ENCODE assay signal across 10 mouse cellular contexts in genomic region chr13:31620499-31620847, GRCm38 (mm10). TPM values are rescaled to one million over a fixed set of nuclear protein-coding genes. Genes with fewer than 3 reads are reported as not detected.
DNase-seq lines count a peak whose midpoint lies in the region; ATAC-seq and TF ChIP-seq lines count a peak whose summit lies in the region.
"Had no signal": no experiment of that assay in that cellular context is flagged by ENCODE, and none has a peak within 500 bp of the region (broad histone marks: within the 10 kb centered on the region; RNA-seq: fewer than 3 reads in every experiment).

No protein-coding gene starts in this region.

- no peaks in the 10 kb centered on the region for H3K79me2 ChIP-seq in heart, adult 2 months (replicated peaks; ENCODE audit: control insufficient read depth, insufficient read depth, low read length)

- H3K9ac ChIP-seq in heart, embryonic 15.5 days, result no peak overlapping the region
- no peak overlapping the region for H3K9ac ChIP-seq in heart, adult 2 months (ENCODE audit: low read depth, low read length)
- no peak overlapping the region for H3K9ac ChIP-seq in ES-Bruce4 (ENCODE audit: low read depth, poor library complexity, severe bottlenecking)
- H3K9ac ChIP-seq in embryonic facial prominence, embryonic 13.5 days, result peak overlapping the region; percentile 61
- H3K9ac ChIP-seq in limb, embryonic 14.5 days (ENCODE audit: low read depth, low read length, severe bottlenecking), result no peak overlapping the region

- peaks cover 29% of the 10 kb centered on the region for H3K4me1 ChIP-seq in heart, embryonic 15.5 days (replicated peaks)
- H3K4me1 ChIP-seq in heart, adult 2 months (ENCODE audit: control insufficient read depth, insufficient read depth, low read length), result no peaks in the 10 kb centered on the region
- no peaks in the 10 kb centered on the region for H3K4me1 ChIP-seq in ES-Bruce4 (ENCODE audit: control insufficient read depth, insufficient read depth, low read length)
- peaks cover 46% of the 10 kb centered on the region for H3K4me1 ChIP-seq in embryonic facial prominence, embryonic 13.5 days
- H3K4me1 ChIP-seq in limb, embryonic 14.5 days (ENCODE audit: control insufficient read depth, insufficient read depth, low read length), result peaks cover 10% of the 10 kb centered on the region; the same call in 1 of the 2 replicates

- no peak for TF ChIP-seq CTCF in heart, adult 2 months (IDR thresholded peaks at IDR 0.05)
- no peak for TF ChIP-seq CTCF in ES-Bruce4 (IDR thresholded peaks at IDR 0.05; ENCODE audit: low read depth, low read length)

- ATAC-seq in heart, embryonic 15.5 days (replicated peaks; ENCODE audit: insufficient number of reproducible peaks, insufficient read depth, low FRiP score, low read depth), result no peak
- ATAC-seq in embryonic facial prominence, embryonic 13.5 days (ENCODE audit: insufficient number of reproducible peaks, insufficient read depth, low FRiP score, low TSS enrichment, low read depth), result no peak
- ATAC-seq in limb, embryonic 14.5 days (ENCODE audit: low FRiP score, low read depth), result no peak

- peaks cover 98% of the 10 kb centered on the region for H3K27me3 ChIP-seq in heart, embryonic 15.5 days
- peaks cover 15% of the 10 kb centered on the region for H3K27me3 ChIP-seq in heart, adult 2 months (ENCODE audit: control insufficient read depth, insufficient read depth, low read length)
- peaks cover 32% of the 10 kb centered on the region for H3K27me3 ChIP-seq in ES-Bruce4 (ENCODE audit: control insufficient read depth, insufficient read depth, low read length, poor library complexity, severe bottlenecking)
- H3K27me3 ChIP-seq in embryonic facial prominence, embryonic 13.5 days, result peaks cover 98% of the 10 kb centered on the region
- peaks cover 100% of the 10 kb centered on the region for H3K27me3 ChIP-seq in limb, embryonic 14.5 days (ENCODE audit: control insufficient read depth, insufficient read depth, low read length)
- H3K27me3 ChIP-seq: CH12.LX had no signal

- WGBS in heart, embryonic 15.5 days, result 2% methylated on average over 10 of the region's 10 CpGs
- 6% methylated on average over 10 of the region's 10 CpGs for WGBS in heart, adult 2 months
- WGBS in embryonic facial prominence, embryonic 13.5 days, result 2% methylated on average over 10 of the region's 10 CpGs
- under 1% methylated on average over 10 of the region's 10 CpGs for whole genome bisulfite sequencing in limb, embryonic 14.5 days

- peak overlapping the region; percentile 17; the same call in 1 of the 2 replicates for H3K4me3 ChIP-seq in heart, embryonic 15.5 days
- no peak overlapping the region for H3K4me3 ChIP-seq in heart, adult 2 months
- peak overlapping the region; percentile 31 for H3K4me3 ChIP-seq in ES-Bruce4 (ENCODE audit: low read depth, low read length)
- H3K4me3 ChIP-seq in embryonic facial prominence, embryonic 13.5 days, result peak overlapping the region; percentile 30
- peak overlapping the region; percentile 10; the same call in 1 of the 2 replicates for H3K4me3 ChIP-seq in limb, embryonic 14.5 days (replicated peaks; ENCODE audit: low read length)

- no peaks in the 10 kb centered on the region for H3K9me3 ChIP-seq in heart, embryonic 15.5 days (replicated peaks)
- H3K9me3 ChIP-seq in ES-Bruce4 (replicated peaks; ENCODE audit: control insufficient read depth, insufficient read depth, low read length, poor library complexity, severe bottlenecking), result no peaks in the 10 kb centered on the region
- no peaks in the 10 kb centered on the region for H3K9me3 ChIP-seq in embryonic facial prominence, embryonic 13.5 days
- no peaks in the 10 kb centered on the region for H3K9me3 ChIP-seq in limb, embryonic 14.5 days (ENCODE audit: control insufficient read depth, low read length)

- no peaks in the 10 kb centered on the region for H3K36me3 ChIP-seq in heart, embryonic 15.5 days
- no peaks in the 10 kb centered on the region for H3K36me3 ChIP-seq in heart, adult 2 months (ENCODE audit: control insufficient read depth, insufficient read depth, low read length)
- no peaks in the 10 kb centered on the region for H3K36me3 ChIP-seq in ES-Bruce4 (ENCODE audit: control insufficient read depth, insufficient read depth, low read length, poor library complexity, severe bottlenecking)
- H3K36me3 ChIP-seq in embryonic facial prominence, embryonic 13.5 days, result no peaks in the 10 kb centered on the region
- no peaks in the 10 kb centered on the region for H3K36me3 ChIP-seq in limb, embryonic 14.5 days (ENCODE audit: control insufficient read depth, insufficient read depth, low read length)

- TF ChIP-seq EP300 in heart, adult 2 months (IDR thresholded peaks at IDR 0.05; ENCODE audit: insufficient read depth, low read depth, low read length), result no peak
- no peak for TF ChIP-seq EP300 in ES-Bruce4 (IDR thresholded peaks at IDR 0.05; ENCODE audit: insufficient read depth, low read depth, low read length)

- no peak for TF ChIP-seq POLR2A in heart, adult 2 months (IDR thresholded peaks at IDR 0.05; ENCODE audit: insufficient read depth, low read depth, low read length)
- TF ChIP-seq POLR2A in ES-Bruce4 (IDR thresholded peaks at IDR 0.05; ENCODE audit: insufficient read depth, low read length), result no peak
- TF ChIP-seq POLR2A in limb, embryonic 14.5 days (IDR thresholded peaks at IDR 0.05; ENCODE audit: borderline replicate concordance, extremely low read depth, insufficient read depth, insufficient read length), result no peak

- intact Hi-C loops in heart, adult 2 months (cut with DNase I), result no loop called here

- DNase-seq in heart, adult 2 months, result no peak
- no peak for DNase-seq in limb, embryonic 14.5 days (ENCODE audit: low spot score)
- no peak for DNase-seq in gastrocnemius, postnatal 25 days
- no peak for DNase-seq in gastrocnemius, postnatal 4 days (ENCODE audit: low spot score in 2 of 2)
- no peak for DNase-seq in lung, postnatal 14 days

- H3K4me2 ChIP-seq in heart, embryonic 15.5 days, result peak overlapping the region; percentile 35
- H3K4me2 ChIP-seq in embryonic facial prominence, embryonic 13.5 days, result peak overlapping the region; percentile 59
- peak overlapping the region; percentile 20; the same call in 1 of the 2 replicates for H3K4me2 ChIP-seq in limb, embryonic 14.5 days (replicated peaks; ENCODE audit: low read depth, low read length, severe bottlenecking)

- no peak overlapping the region for H3K27ac ChIP-seq in heart, embryonic 15.5 days
- H3K27ac ChIP-seq in heart, adult 2 months, result no peak overlapping the region
- H3K27ac ChIP-seq in ES-Bruce4 (ENCODE audit: insufficient read depth, low read length), result no peak overlapping the region
- no peak overlapping the region for H3K27ac ChIP-seq in embryonic facial prominence, embryonic 13.5 days
- no peak overlapping the region for H3K27ac ChIP-seq in limb, embryonic 14.5 days (replicated peaks; ENCODE audit: low read depth, low read length)

RNA-seq across cellular contexts. Expression of gene Foxf2, which starts 5.1 kb away (rescaled TPM):
- 0.64 and 1.7 TPM in 2 replicates for polyA plus RNA-seq in heart, embryonic 15.5 days (2015; fragmentation: Nextera tagmentation; extraction: Ambion mirVana)
- under 1 TPM in 1 of 2 experiments, not detected in 1; 0.10 TPM for total RNA-seq in heart, adult 2 months (2021)
- polyA plus RNA-seq in heart, adult 2 months (2012; rRNA removed), result 0.09 and 0.27 TPM in 2 replicates
- not detected in 2 replicates for polyA plus RNA-seq in ES-Bruce4 (2011; ENCODE audit: insufficient read depth, insufficient read length, low read depth, missing spikeins)
- polyA plus RNA-seq in embryonic facial prominence, embryonic 13.5 days (2015; fragmentation: Nextera tagmentation; extraction: Ambion mirVana), result 3.9 and 7.5 TPM in 2 replicates
- 12.8 and 19.9 TPM in 2 replicates for polyA plus RNA-seq in limb, embryonic 14.5 days (2012; rRNA removed)
- polyA plus RNA-seq in limb, embryonic 14.5 days (2014; fragmentation: Nextera tagmentation; extraction: Ambion mirVana), result 5.0 and 6.1 TPM in 2 replicates
- not detected for total RNA-seq in gastrocnemius, postnatal 25 days (2021)
- total RNA-seq in gastrocnemius, postnatal 4 days (2021), result under 1 TPM; 0.21 to 0.29 TPM
- total RNA-seq: CH12.LX had no signal
- polyA plus RNA-seq: heart, postnatal 0 days had no signal
